Mouse (Mus musculus) cerebellum, adult 18-20 months (tissue): ENCODE results near the gene Myo1g.
"Not testable (repeated sequence)": the region's sequence is repeated elsewhere in the genome, so short reads cannot be mapped to it uniquely, and the experiment has no call there.

Experiments
- DNase-seq, 2 experiments: peaks; one replicate each; pipeline ENCODE4 v3.0.0; 2021

Myo1g gene

DNA sequence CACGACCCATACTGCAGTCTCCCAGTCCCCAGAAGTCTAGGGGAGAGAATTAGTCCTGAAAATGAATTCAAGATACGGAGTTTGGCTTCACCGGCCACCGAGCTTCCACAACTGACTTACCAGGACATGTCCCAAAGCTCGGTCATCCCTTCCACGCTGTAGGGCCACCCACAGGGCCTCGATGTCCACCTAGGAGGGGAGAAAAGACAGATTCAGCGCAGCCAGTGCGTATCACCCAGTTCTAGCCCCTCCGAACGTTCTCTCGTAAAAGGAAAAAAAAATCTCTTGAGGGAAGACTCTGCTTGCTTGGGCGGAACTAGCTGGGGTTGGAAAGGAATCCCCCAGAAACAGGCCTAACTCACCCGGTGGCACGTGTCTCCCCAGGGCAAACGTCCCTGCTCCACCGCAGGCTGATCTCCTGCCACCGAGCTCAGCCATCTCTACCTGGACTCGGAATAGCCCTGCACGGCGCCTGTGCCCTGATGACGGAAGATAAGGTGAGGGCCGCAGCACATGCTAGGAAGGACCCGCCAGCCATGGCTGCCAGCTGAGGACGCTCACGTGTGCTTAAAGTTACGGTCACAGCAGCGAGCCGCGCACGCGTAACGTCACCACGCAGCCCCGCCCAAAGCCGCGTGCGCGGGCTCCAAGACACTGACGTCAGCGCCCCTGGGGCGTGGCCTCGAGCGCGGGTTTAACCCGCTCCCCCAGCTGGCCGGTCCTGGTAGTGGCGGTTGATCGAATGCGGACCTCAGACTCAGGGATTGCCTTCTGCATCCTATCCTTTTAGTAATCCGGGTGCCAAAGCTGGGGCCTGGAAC is 7.6 kb upstream of the Myo1g start:
- DNase-seq: peak; percentile 95 to 100

DNA sequence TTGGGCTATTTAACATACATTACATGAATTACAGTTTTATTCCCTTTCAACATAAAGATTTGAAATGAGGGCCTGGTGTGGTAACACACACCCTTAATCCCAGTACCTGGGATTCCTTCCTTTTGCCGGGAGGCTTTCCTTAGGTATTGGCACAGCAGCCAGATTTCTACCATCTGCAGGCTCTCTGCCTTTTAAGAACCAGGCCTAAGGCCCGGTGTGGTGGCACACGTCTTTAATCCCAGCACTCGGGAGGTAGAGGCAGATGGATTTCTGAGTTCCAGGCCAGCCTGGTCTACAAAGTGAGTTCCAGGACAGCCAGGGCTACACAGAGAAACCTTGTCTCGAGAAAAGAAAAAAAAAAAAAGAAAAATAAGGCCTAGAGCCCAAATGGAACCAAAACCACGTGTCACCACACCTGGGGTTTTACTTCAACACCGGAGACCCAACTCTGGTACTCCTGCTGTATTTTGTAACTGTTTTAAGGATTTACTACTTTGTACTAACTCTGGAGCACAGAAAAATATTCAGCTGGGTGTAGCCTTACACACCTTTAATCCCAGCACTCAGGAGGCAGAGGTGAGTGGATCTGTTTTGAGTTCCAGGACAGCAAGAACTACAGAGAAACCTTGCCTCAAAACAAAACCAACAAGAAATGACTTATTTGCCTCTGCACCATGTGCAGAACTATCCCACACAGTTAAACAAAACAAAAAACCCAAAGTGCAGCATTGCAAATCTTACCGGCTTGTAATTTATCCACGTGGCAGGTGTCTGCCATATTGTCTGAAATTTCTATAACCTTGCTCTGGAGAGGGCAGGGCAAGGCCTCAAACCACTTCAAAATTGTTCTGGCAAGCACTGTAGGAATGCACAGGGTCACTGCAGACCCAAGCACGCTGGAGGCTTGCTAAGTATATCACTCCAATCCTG is 6.8 kb upstream of the Myo1g start:
- DNase-seq: no peak

GRCm38 (mm10) chr11:6526526-6527255 is 5.9 kb upstream of the Myo1g start:
- not testable (repeated sequence) for DNase-seq

DNA sequence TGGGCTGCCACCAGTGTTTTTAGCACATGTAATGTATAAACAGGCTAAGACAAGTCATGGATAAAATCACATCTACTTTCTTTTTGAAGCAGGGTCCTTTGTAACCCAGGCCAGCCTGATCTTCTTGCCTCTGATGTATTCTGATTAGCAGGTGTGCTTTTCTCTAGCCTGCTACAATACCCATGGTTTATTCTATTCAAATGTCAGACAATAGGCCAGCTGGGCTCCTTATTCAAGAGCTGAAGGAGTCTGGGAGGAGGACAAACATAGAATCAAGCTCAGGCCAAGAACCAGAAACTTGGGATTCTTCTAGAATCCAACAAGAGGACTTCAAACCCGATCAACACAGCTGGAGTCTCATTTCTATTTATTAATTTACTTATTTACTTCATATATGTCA is 4.5 kb upstream of the Myo1g start:
- no peak for DNase-seq

- no peak for DNase-seq
Observed at GRCm38 (mm10) chr11:6524880-6525238, 4.1 kb upstream of the Myo1g start.

GRCm38 (mm10) chr11:6524165-6524879 is 3.6 kb upstream of the Myo1g start:
- DNase-seq: no peak

- no peak for DNase-seq
Observed at GRCm38 (mm10) chr11:6523662-6524088, 2.9 kb upstream of the Myo1g start.

DNA sequence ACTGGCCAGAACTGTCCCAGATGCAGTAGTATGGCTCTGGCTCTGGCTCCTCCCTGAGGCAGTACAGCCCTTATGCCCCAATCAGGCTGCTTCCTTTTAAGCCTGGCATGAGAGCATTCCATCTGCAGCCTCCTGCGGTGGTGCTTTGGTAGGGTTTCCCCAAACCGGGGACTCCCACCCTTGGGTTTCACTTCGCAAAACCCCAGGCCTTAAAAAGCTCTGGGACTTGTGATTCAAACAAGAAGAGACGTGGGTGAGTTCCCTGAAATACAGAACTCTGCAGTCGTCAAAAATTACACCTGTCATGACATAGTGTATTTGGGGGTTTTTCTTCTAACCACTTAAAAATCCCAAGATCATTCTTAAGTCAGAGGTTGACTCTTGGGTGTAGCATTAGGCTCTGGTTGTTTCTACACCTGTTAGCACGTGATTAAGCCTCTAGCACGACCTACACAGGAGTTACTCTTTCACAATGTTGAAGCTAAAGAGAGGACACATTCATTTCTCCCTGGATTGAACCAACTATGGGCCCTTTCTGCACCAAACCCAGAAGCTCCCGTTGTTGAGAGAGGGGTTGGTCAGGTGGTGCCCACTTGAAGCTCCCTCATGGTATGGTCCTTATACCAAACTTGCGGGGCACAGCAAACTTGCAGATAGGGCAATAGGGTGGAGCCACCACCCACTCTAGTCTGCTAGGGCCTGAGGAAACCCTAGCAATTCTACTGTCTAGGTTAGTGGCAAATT is 2.2 kb upstream of the Myo1g start:
- no peak for DNase-seq

DNA sequence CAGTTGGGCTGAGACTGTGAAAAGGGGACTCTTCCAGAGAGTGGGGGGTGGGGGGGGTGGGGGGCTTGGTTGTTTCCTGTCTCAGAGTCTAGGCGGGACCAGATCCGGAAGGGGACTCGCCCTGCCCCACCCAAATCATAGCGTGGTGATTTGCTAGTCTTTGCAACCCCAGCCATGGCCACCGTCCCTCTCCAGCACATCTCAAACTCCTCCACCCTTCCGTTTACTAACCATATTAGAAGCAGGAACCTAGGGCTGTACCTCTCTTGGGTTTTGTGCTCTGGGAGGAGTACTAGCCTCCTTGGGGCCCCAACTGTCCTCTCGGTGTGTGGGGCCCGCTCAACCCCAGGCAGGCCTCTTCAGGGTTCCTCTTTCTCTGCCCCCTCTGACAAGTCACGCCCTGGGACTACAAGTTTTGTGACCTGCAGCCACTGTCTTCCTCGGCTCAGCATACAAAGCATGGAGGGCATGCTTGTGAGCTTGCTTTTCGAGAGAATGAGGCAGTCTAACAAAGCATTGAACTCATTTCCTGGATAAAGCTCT is 1.2 kb downstream of the Myo1g start:
- DNase-seq: no peak

DNA sequence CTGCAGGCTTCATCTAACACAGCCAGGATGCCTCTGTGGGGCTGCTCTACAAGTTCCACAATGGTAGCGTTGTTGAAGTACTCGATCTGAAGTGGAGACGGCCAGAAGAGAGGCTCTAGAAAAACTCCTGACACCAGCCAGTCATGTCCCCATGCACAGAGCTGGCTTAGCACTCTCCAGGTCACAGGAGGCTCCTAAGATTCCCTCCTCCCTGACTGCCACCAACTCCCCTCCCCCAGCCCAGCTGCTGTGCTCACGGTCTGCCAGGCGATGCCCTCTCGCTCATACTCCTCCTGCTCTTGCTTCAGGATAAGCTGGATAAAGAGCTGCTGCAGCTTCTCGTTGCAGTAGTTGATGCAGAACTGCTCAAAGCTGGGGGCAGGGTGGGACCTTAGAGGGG is 5.9 kb downstream of the Myo1g start:
- DNase-seq: no peak

DNA sequence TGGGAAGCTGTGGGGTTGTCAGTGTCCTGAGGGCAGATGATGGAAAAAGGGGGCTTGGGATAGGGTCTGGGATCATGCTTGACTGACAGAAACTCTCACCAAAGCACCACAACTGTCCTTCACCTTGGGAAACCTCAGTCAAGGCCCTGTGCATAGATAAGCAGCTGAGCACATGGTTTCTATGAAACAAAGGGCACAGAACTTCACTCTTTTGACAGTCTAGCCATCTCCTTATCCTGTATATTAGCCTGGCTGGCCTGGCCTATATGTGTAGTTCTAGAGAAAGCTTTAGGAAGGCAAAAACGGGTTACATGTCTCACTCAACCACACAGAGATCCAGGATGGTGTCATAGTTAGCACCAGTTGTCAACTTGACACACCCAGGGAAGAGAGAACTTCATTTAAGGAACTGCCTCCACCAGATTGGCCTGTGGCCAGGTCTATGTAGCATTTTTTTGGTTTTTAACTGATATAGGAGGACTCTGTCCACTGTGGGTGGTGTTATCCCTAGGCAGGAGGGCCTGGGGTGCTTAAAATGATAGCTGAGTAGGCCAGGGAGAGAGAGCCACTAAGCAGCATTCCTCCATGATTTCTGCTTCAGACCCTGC is 12.4 kb downstream of the Myo1g start:
- DNase-seq: no peak

- no peak for DNase-seq
Observed at GRCm38 (mm10) chr11:6506516-6506915, 14.2 kb downstream of the Myo1g start.

DNA sequence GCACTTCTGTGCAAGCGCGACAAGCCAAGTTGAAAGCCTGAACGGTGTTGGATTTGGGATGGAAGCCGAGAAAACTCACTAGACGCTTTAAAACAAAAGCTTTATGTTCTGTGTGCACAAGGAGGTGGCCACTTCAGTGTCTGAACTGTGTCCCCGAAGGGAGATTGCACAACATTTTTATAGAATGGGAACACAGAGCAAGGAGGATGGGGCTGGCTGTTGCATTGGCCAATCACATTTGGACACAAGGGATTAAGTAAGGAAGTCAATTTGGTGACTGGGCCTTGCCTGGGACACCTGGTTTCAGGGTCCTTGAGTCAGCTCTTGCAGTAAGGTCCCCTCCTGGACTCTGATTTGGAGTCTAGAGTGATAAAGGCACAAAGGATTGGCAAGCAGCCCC is 16.1 kb downstream of the Myo1g start:
- no peak for DNase-seq

- DNase-seq: peak; percentile 80 to 89
Observed at GRCm38 (mm10) chr11:6504226-6504625, 16.5 kb downstream of the Myo1g start.

DNA sequence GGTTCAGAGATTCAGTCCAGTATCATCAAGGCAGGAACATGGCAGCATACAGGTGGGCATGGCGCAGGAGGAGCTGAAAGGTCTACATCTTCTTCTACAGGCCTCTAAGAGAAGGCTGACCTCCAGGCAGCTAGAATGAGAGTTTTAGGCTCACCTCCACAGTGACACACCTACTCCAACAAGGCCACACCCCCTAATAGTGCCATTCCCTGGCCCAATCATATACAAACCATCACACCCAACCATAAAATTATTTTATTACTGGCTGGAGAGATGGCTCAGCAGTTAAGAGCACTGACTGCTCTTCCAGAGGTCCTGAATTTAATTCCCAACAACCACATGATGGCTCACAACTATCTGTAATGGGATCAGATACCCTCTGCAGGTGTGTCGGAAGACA is 18.3 kb downstream of the Myo1g start:
- DNase-seq: no peak

DNA sequence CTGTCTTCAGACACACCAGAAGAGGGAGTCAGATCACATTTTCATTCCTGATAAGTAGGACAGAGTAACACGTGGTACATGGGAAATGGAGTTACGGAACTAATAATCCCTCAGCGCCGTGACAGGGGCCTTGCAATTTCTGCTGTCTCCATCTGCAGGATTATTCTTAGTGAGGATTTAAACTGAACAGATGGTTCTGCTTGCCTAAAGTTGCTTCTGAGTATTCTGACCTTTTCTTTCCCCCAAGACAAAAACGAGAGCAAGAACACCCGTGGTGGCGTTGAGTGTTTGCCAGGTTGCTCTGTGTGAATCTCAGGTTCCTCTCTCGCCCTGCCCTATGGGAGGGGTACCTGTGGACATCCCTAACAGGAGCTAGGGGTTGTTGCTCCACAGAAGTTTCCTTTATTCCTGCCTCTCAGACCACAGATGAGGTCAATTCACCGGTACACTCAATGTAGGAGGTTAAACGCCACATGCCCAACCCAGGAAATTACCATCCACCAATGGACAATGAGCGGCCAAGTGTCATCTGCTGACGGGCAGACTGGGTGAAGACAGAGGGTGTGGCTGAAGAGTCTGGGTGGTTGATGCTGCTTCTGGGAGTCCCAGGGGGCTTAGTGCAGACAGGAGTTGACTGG is 23.3 kb downstream of the Myo1g start:
- DNase-seq: peak; percentile 53 to 61

- DNase-seq: peak; percentile 65 to 68
Observed at GRCm38 (mm10) chr11:6489691-6490503, 30.9 kb downstream of the Myo1g start.

DNA sequence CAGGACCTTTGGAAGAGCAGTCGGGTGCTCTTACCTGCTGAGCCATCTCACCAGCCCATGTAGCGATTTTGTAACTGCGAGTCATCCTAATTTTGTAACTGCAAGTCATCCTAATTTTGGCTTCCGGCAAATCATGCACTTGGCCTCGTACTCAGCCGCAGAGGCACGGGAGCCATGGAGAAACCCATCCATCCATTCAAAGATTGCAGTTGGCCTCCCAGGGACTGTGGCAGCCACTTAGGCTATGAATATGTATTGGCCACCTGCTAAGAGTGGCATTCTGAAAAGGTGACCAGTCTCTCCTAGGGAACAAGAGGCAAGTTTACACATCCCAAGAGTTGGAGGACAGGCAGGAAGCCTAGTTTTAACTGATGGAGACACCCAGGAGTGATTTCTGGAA is 31.5 kb downstream of the Myo1g start:
- no peak for DNase-seq

GRCm38 (mm10) chr11:6488041-6488684 is 32.6 kb downstream of the Myo1g start:
- no peak for DNase-seq
